Comparison of ENCODE assay signal across 8 mouse cellular contexts in the genomic region with DNA sequence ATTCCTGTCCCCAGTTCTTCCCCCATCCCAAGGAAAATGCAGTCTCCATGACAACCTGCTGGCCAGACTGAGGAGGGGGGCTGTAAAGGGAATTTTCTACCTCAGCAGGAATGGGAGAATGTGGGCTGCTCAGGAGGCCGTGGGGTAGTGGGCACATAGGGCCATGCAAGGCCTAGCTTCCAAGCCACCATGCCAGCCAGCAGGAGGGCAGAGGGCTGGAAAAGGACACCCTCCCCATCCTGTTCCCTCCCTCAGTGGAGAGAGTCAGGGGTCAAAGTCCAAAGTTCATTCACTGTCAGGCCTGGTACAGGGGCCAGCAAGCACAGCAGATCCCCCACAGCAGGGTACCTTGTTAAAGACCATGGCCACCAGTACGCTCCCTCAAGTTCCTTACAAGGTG. TPM values are rescaled to one million over a fixed set of nuclear protein-coding genes. Genes with fewer than 3 reads are reported as not detected.
DNase-seq lines count a peak whose midpoint lies in the region; ATAC-seq lines count a peak whose summit lies in the region.

Gene Aspdh, plus strand, starts transcription at position 281 of the 400 bp plus-strand sequence.

- no peak for ATAC-seq in frontal cortex, adult (ENCODE audit: low TSS enrichment)
- ATAC-seq in activated CD4-positive, CD25-positive, alpha-beta regulatory T cell, adult 4 months, result no peak
- no peak for ATAC-seq in granulocyte monocyte progenitor cell, adult 5-6 weeks (replicated peaks; ENCODE audit: poor library complexity, severe bottlenecking)

- DNase-seq in frontal cortex, postnatal 10 days (ENCODE audit: low spot score in 2 of 2), result peak; percentile 19 to 39
- peak; percentile 13 for DNase-seq in urinary bladder, adult 2 months (ENCODE audit: low spot score)
- no peak for DNase-seq in urinary bladder, postnatal 10 days (ENCODE audit: low spot score)
- DNase-seq in liver, result peak; percentile 14
- DNase-seq in retina, postnatal 1 day, result no peak

RNA-seq across cellular contexts. Expression of gene Aspdh, which starts in this region (rescaled TPM):
- 0.10 and 0.22 TPM in 2 replicates for polyA plus RNA-seq in urinary bladder, adult 2 months (2012; rRNA removed)
- not detected for polyA plus RNA-seq in activated CD4-positive, CD25-positive, alpha-beta regulatory T cell, adult 4 months (2017; shearing (Covaris generic))
- total RNA-seq in granulocyte monocyte progenitor cell, adult 5-6 weeks (2014; fragmentation: Nextera tagmentation), result not detected in 2 replicates
- not detected in 2 replicates for total RNA-seq in granulocyte monocyte progenitor cell, adult 5-6 weeks (2017)

Comparison
In these comparisons a context has a peak if more than half of its experiments do, and no peak if none do; other contexts are left out.
1. Peak in DNase-seq in urinary bladder, adult 2 months; RNA of the gene not detected or under 1 TPM.
2. DNase-seq: peak in frontal cortex, postnatal 10 days (2 of 2) and liver (single experiment); none in urinary bladder, postnatal 10 days (single experiment) and retina, postnatal 1 day (single experiment).